Mouse (Mus musculus) embryonic fibroblast, embryonic 13.5 days (primary cell): Measurements from ENCODE around the gene Tob2. TPM values are rescaled to one million over a fixed set of nuclear protein-coding genes. Genes with fewer than 3 reads are reported as not detected.

Source experiments
- H3K27ac ChIP-seq: 2 replicates; pipeline ENCODE4 v1.5.1; 2012; ENCODE audit warnings: low read length, control low read depth, inconsistent platforms; ENCODE audit not compliant: insufficient read depth
- H3K4me1 ChIP-seq: 2 replicates; pipeline ENCODE4 v1.6.1; 2011; ENCODE audit warnings: low read length; ENCODE audit not compliant: control insufficient read depth, insufficient read depth
- H3K4me3 ChIP-seq: 2 replicates; pipeline ENCODE4 v1.5.1; 2011; ENCODE audit warnings: mild to moderate bottlenecking, control low read depth, low read length; ENCODE audit not compliant: insufficient read depth
- CTCF ChIP-seq: IDR thresholded peaks from 2 replicates; pipeline ENCODE4 v1.5.1; 2011; ENCODE audit warnings: mild to moderate bottlenecking, control low read depth, low read length, moderate library complexity, borderline replicate concordance; ENCODE audit not compliant: insufficient read depth
- POLR2A ChIP-seq: IDR thresholded peaks from 2 replicates; pipeline ENCODE4 v1.6.1; 2011; ENCODE audit warnings: low read depth, mild to moderate bottlenecking, control low read depth, low read length, moderate library complexity
- polyA plus RNA-seq: library from polyadenylated mRNA; stranded (reverse); fragments of >200 nt; gene quantifications from 2 replicates; pipeline ENCODE4 v1.2.4, GENCODE M21; 2011; ENCODE audit warnings: low read depth; ENCODE audit not compliant: missing spikeins, insufficient read length

The Tob2 gene
- polyA plus RNA-seq, 1 experiment, result 21.4 TPM

- Histone ChIP-seq H3K4me1 (no peaks in the 10 kb centered on the region), H3K4me3 (no peak overlapping the region), H3K27ac (peak overlapping the region; percentile 70)
- TF ChIP-seq CTCF (no peak), POLR2A (no peak; the same call in 1 of the 2 replicates)
Measured at GRCm38 (mm10) chr15:81860471-81861135, 2.0 kb upstream of the Tob2 start.

- H3K4me3 ChIP-seq, result peak overlapping the region; percentile 77
- no peak for TF ChIP-seq CTCF
- TF ChIP-seq POLR2A, result peak; percentile 63; the same call in 1 of the 2 replicates
- peak overlapping the region; percentile 92 for H3K27ac ChIP-seq
- H3K4me1 ChIP-seq, result peaks cover 4% of the 10 kb centered on the region; the same call in 1 of the 2 replicates
Measured at GRCm38 (mm10) chr15:81859330-81860255, 997 bp upstream of the Tob2 start.

- H3K4me3 ChIP-seq, result peak overlapping the region; percentile 77
Measured at GRCm38 (mm10) chr15:81858138-81858516, 469 bp downstream of the Tob2 start.

GRCm38 (mm10) chr15:81857724-81858116, 876 bp downstream of the Tob2 start:
- TF ChIP-seq CTCF (no peak), POLR2A (no peak)
- Histone ChIP-seq H3K27ac (peak overlapping the region; percentile 29), H3K4me3 (peak overlapping the region; percentile 77), H3K4me1 (peaks cover 4% of the 10 kb centered on the region; the same call in 1 of the 2 replicates)

More at GRCm38 (mm10) chr15:81858138-81858516, 469 bp downstream of the Tob2 start:
- H3K4me1 ChIP-seq, result peaks cover 4% of the 10 kb centered on the region; the same call in 1 of the 2 replicates
- peak; percentile 100 for TF ChIP-seq POLR2A
- no peak for TF ChIP-seq CTCF
- peak overlapping the region; percentile 92 for H3K27ac ChIP-seq

GRCm38 (mm10) chr15:81856938-81857723, 1.5 kb downstream of the Tob2 start:
- peak overlapping the region; percentile 33 for H3K27ac ChIP-seq
- peak overlapping the region; percentile 77 for H3K4me3 ChIP-seq
- H3K4me1 ChIP-seq, result peaks cover 4% of the 10 kb centered on the region; the same call in 1 of the 2 replicates
- TF ChIP-seq POLR2A (peak; percentile 4; the same call in 1 of the 2 replicates), CTCF (no peak)

- H3K4me3 ChIP-seq, result peak overlapping the region; percentile 77
- H3K27ac ChIP-seq, result peak overlapping the region; percentile 33
- peaks cover 4% of the 10 kb centered on the region; the same call in 1 of the 2 replicates for H3K4me1 ChIP-seq
- no peak for TF ChIP-seq CTCF
- TF ChIP-seq POLR2A, result peak; percentile 18; the same call in 1 of the 2 replicates
Measured at GRCm38 (mm10) chr15:81856030-81856790, 2.4 kb downstream of the Tob2 start.

- H3K27ac ChIP-seq, result no peak overlapping the region
- TF ChIP-seq CTCF (no peak), POLR2A (no peak)
- no peak overlapping the region for H3K4me3 ChIP-seq
- peaks cover 4% of the 10 kb centered on the region; the same call in 1 of the 2 replicates for H3K4me1 ChIP-seq
Measured at GRCm38 (mm10) chr15:81853081-81853480, 5.5 kb downstream of the Tob2 start.

- no peak overlapping the region for H3K4me3 ChIP-seq
Measured at GRCm38 (mm10) chr15:81852411-81853000, 6.1 kb downstream of the Tob2 start.

More at GRCm38 (mm10) chr15:81852411-81853000, 6.1 kb downstream of the Tob2 start:
- Histone ChIP-seq H3K4me1 (peaks cover 4% of the 10 kb centered on the region; the same call in 1 of the 2 replicates), H3K27ac (no peak overlapping the region)
- TF ChIP-seq POLR2A, result no peak
